In genomic region chr7:27329326-27329947, GRCm38 (mm10) we compare ENCODE assay signal across 8 mouse cellular contexts. TPM values are rescaled to one million over a fixed set of nuclear protein-coding genes. Genes with fewer than 3 reads are reported as not detected.
A peak's percentile ranks its signal among the peaks of the same experiment; 100 is the strongest.
DNase-seq lines count a peak whose midpoint lies in the region; ATAC-seq and TF ChIP-seq lines count a peak whose summit lies in the region.

No protein-coding gene starts in this region.

- no peak overlapping the region for H3K9ac ChIP-seq in midbrain, postnatal 0 days (replicated peaks; ENCODE audit: low read length, poor library complexity, severe bottlenecking)

- peak; percentile 76 for DNase-seq in cerebellum, adult 11 months
- DNase-seq in embryo, embryonic 11.5 days (ENCODE audit: low read depth, low spot score): peak; percentile 71
- peak; percentile 80 to 82 for DNase-seq in heart, adult 9 months (ENCODE audit: low spot score in 2 of 2)
- peak; percentile 72 to 89 for DNase-seq in kidney, adult 8-10 months
- DNase-seq in liver: peak; percentile 80
- DNase-seq in midbrain, postnatal 0 days (ENCODE audit: low spot score): peak; percentile 78
- DNase-seq in spleen, postnatal 36 days (ENCODE audit: low spot score in 2 of 2): peak; percentile 88 to 90

- peak overlapping the region; percentile 35 for H3K4me2 ChIP-seq in midbrain, postnatal 0 days (ENCODE audit: low read depth, low read length, poor library complexity, severe bottlenecking)

- no peak overlapping the region for H3K27ac ChIP-seq in midbrain, postnatal 0 days (ENCODE audit: low read depth, low read length)

- no peaks in the 10 kb centered on the region for H3K36me3 ChIP-seq in midbrain, postnatal 0 days (ENCODE audit: insufficient read depth, low read length)

- peak; percentile 69 for TF ChIP-seq CTCF in midbrain, postnatal 0 days (IDR thresholded peaks at IDR 0.05)

- no peaks in the 10 kb centered on the region for H3K9me3 ChIP-seq in midbrain, postnatal 0 days (ENCODE audit: low read length)

- peak overlapping the region; percentile 1; the same call in 1 of the 2 replicates for H3K4me3 ChIP-seq in midbrain, postnatal 0 days (ENCODE audit: low read depth, low read length)

- peaks cover 5% of the 10 kb centered on the region; the same call in 1 of the 2 replicates for H3K4me1 ChIP-seq in midbrain, postnatal 0 days (ENCODE audit: insufficient read depth, low read length)

- no peak for ATAC-seq in cerebellum, adult (ENCODE audit: insufficient number of reproducible peaks, low FRiP score, low TSS enrichment)
- no peak for ATAC-seq in midbrain, postnatal 0 days (ENCODE audit: low FRiP score)

- peaks cover 78% of the 10 kb centered on the region for H3K27me3 ChIP-seq in midbrain, postnatal 0 days (ENCODE audit: insufficient read depth, low read length)

- 9% methylated on average over 45 of the region's 45 CpGs for WGBS in midbrain, postnatal 0 days

RNA-seq across cellular contexts. Expression of gene Ltbp4, which starts 8.1 kb away (rescaled TPM):
- 25.3 and 44.3 TPM in 2 replicates for total RNA-seq in midbrain, postnatal 0 days (2014; rRNA removed)
- 13.6 and 16.0 TPM in 2 replicates for polyA plus RNA-seq in midbrain, postnatal 0 days (2015; fragmentation: Nextera tagmentation; extraction: Ambion mirVana)

RNA-seq across cellular contexts. Expression of gene Shkbp1, which starts 26.4 kb away (rescaled TPM):
- 36.3 and 42.7 TPM in 2 replicates for total RNA-seq in midbrain, postnatal 0 days (2014; rRNA removed)
- polyA plus RNA-seq in midbrain, postnatal 0 days (2015; fragmentation: Nextera tagmentation; extraction: Ambion mirVana): 24.1 and 25.1 TPM in 2 replicates

RNA-seq across cellular contexts. Expression of gene Gm20479, which starts 27.8 kb away (rescaled TPM):
- not detected in 2 replicates for total RNA-seq in midbrain, postnatal 0 days (2014; rRNA removed)
- polyA plus RNA-seq in midbrain, postnatal 0 days (2015; fragmentation: Nextera tagmentation; extraction: Ambion mirVana): not detected in 2 replicates
